Mouse (Mus musculus): ENCODE measurements at regions not wholly inside any gene's neighbourhood (a gene's known extent, or its start where the extent isn't known, plus 50 kb on each side); places are given as distances from the start of the nearest gene placed in this dataset.

DNA sequence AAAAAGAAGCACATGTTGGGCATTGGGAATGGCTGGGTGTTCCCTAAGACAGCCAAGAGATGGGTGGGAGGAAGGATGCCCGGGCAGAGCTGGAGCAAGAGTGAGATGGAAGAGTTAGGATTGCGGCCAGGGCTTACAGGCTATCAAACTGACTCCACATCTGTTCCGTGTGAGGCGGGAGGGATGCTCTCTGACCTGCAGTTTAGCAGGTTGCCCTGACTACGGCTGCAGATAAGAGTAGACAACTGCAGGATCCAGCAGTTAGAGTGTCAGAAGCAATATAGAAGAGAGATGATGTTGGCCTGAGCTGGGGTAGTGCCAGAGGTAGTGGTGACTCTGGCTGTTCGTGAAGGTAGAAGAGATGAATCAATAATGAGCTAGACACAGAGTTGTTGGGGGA lies 61.6 kb upstream of the Syt6 start:
- DNase-seq (ENCODE audit: extremely low read depth, low read depth): no peak

DNA sequence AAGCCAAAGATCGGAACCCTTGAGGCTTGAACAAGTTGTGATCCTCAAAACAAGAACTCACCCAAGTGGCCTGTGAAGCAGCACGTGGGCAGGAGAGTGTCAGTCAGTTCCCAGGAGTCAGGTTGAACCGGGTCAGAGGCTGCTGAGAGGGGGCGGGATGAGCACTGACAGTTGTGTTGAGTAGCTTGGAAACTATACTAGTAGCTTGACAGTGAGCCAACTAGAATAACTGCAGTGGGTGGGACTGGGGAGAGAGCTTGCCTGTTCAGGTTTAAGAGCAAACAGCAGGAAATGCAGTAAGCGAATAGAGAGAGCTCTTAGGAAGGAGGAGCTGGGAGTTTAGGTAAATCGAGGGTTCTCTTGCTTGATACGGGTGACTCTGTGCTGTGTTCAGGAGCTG lies 61.0 kb upstream of the Syt6 start:
- no peak for DNase-seq (ENCODE audit: extremely low read depth, low read depth)

DNA sequence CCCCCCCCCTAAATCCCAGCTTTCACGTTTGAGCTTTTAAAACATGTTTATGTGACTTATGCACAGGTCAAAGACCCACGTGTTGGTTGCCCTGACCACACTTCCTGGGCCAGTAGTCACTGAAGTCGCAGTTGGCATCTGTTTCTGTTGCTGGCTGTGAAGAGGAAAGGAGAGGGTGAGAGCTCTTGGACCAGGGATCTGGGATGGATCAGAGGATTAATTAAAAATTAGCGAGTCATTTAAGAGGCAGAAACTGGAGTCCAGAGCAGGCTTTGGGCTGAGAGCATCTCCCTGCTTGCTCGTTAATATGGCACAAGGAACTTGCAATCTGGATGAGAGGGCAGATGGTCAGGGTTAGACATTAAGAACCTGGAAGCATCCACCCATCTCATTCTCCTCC lies 59.1 kb upstream of the Syt6 start:
- no peak for DNase-seq (ENCODE audit: extremely low read depth, low read depth)

DNA sequence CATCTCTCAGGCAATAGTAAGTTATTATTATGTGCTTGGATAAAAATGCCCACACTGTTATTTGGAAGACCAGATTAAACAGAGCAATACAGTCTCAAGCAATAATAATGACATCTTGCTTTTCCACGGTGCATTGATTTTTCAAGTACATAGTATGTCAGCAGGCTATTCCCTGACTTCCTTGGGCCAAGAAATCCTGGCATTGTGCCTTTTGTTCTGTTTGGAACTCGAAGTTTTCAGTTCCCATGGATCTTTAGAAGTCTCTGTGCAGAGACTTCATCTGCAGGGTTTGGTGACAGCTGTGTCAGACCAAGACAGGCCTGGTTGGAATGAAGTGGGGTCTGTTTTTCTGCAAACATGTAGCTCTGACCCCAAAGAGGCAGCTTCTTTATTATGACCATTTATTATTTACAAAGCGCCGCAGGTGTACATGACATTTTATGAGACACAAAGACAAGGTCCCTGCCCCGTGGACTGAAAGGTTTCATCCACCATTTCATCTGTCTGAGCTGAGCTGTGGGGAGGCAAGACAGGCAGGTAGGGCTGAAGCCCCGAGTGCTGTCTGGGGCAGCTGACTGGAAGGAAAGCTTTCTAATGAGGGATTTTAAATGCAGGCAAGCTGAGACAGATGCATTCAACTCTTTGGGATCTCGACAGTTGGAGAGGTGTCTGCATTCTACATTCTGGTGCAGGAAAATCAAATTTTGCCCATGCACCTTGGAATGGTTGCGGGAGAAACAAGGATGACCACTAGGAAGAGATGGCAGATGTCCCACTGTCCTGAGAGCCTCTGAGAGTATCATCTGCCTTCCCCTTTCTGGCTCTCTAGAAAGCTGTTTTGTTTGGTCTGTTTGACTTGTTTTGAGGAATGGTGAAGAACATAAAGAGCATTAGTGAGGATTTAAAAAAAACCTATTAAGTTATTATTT lies 57.4 kb upstream of the Syt6 start:
- no peak for DNase-seq (ENCODE audit: extremely low read depth, low read depth)

DNA sequence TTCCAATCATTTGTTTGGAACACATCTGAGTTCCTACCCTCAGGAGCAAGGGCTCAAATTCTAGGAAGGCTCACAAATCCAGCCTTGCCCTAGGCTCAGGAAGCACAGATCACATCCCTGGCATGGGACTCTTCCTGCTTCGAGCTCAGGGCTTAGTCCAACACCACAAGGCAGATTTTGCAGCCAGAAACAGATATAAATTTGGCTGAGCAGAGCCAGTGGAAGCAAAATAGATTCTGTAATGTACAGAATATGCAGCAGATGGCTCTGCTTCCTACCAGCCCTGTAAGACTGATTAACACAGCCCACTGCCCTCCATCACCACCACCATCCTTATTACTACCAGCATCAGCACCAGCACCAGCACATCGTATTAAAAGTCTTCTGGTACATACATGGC lies 56.4 kb upstream of the Syt6 start:
- no peak for DNase-seq (ENCODE audit: extremely low read depth, low read depth)

All from MEL-GATA-1-ER (cell line).